Mouse (Mus musculus) ovary, adult 2 months (tissue): Measurements from ENCODE around the gene Arih1. TPM values are rescaled to one million over a fixed set of nuclear protein-coding genes. Genes with fewer than 3 reads are reported as not detected.

Source experiments
- polyA plus RNA-seq: library from polyadenylated mRNA; depleted of rRNA; stranded (reverse); fragments of >200 nt; gene quantifications from 2 replicates; pipeline ENCODE4 v1.2.3, GENCODE M21; 2012; rRNA removed

Gene Arih1
- 35.9 and 47.1 TPM in 2 replicates for polyA plus RNA-seq

GRCm38 (mm10) chr9:59486549-59487065 lies at the start of gene Arih1:
Arih1 (minus strand) TSS chr9:59486618.

GRCm38 (mm10) chr9:59353253-59353639 lies 133.2 kb downstream of the Arih1 start, which contains the start of gene Bbs4:
Bbs4 (minus strand) TSS chr9:59353508.

Other genes with a start within 250 kb of the Arih1 start
- gene Adpgk, start 195.1 kb downstream of the Arih1 start, polyA plus RNA-seq = 31.0 and 34.6 TPM in 2 replicates
- gene Bbs4, start 133.1 kb downstream of the Arih1 start, polyA plus RNA-seq = 3.6 and 4.2 TPM in 2 replicates
- gene Hexa, start 52.9 kb upstream of the Arih1 start, polyA plus RNA-seq = 95.3 and 149 TPM in 2 replicates
- 0.51 and 0.73 TPM in 2 replicates for gene Tmem202, start 53.2 kb upstream of the Arih1 start, polyA plus RNA-seq
- 0.20 and 0.34 TPM in 2 replicates for gene Celf6, start 91.3 kb upstream of the Arih1 start, polyA plus RNA-seq
- 9.8 and 23.1 TPM in 2 replicates for gene Parp6, start 130.7 kb upstream of the Arih1 start, polyA plus RNA-seq
- 887 and 1,131 TPM in 2 replicates for gene Pkm, start 169.8 kb upstream of the Arih1 start, polyA plus RNA-seq
- 3.0 and 6.5 TPM in 2 replicates for gene Gramd2, start 193.5 kb upstream of the Arih1 start, polyA plus RNA-seq